Comparison of ENCODE assay signal across 8 mouse cellular contexts in genomic region chr9:44604779-44605615, GRCm38 (mm10). TPM values are rescaled to one million over a fixed set of nuclear protein-coding genes. Genes with fewer than 3 reads are reported as not detected.
DNase-seq lines count a peak whose midpoint lies in the region; ATAC-seq and TF ChIP-seq lines count a peak whose summit lies in the region.

Gene Ddx6, plus strand, starts transcription at chr9:44604892.

- no peaks in the 10 kb centered on the region for H3K27me3 ChIP-seq in ES-Bruce4 (ENCODE audit: control insufficient read depth, insufficient read depth, low read length, poor library complexity, severe bottlenecking)
- H3K27me3 ChIP-seq in forebrain, embryonic 14.5 days (replicated peaks; ENCODE audit: control insufficient read depth, insufficient read depth, low read length): no peaks in the 10 kb centered on the region
- no peaks in the 10 kb centered on the region for H3K27me3 ChIP-seq in liver, postnatal 0 days (ENCODE audit: insufficient read depth, low read length)
- H3K27me3 ChIP-seq in neural tube, embryonic 13.5 days: no peaks in the 10 kb centered on the region

- no peak for TF ChIP-seq CTCF in ES-Bruce4 (IDR thresholded peaks at IDR 0.05; ENCODE audit: low read depth, low read length)
- TF ChIP-seq CTCF in liver, postnatal 0 days (IDR thresholded peaks at IDR 0.05; ENCODE audit: low read depth): no peak

- intact Hi-C loops in heart, postnatal 10 days (cut with DNase I): loop anchor here (2.0 kb wide), 1 partner anchor 94 kb away; no protein-coding TSS in a partner anchor

- no peak for TF ChIP-seq EP300 in ES-Bruce4 (IDR thresholded peaks at IDR 0.05; ENCODE audit: insufficient read depth, low read depth, low read length)
- TF ChIP-seq EP300 in liver, postnatal 0 days (IDR thresholded peaks at IDR 0.05; ENCODE audit: low read depth): no peak

- H3K4me3 ChIP-seq in ES-Bruce4 (ENCODE audit: low read depth, low read length): peak within 1 kb of the TSS; percentile 81
- H3K4me3 ChIP-seq in forebrain, embryonic 14.5 days (ENCODE audit: low read depth, low read length): peak within 1 kb of the TSS; percentile 98
- peak within 1 kb of the TSS; percentile 99 for H3K4me3 ChIP-seq in liver, postnatal 0 days (ENCODE audit: low read depth, low read length)
- H3K4me3 ChIP-seq in neural tube, embryonic 13.5 days: peak within 1 kb of the TSS; percentile 96

- TF ChIP-seq POLR2A in ES-Bruce4 (IDR thresholded peaks at IDR 0.05; ENCODE audit: insufficient read depth, low read length): no peak

- peak within 1 kb of the TSS; percentile 96 for H3K4me2 ChIP-seq in forebrain, embryonic 14.5 days (ENCODE audit: low read length)
- H3K4me2 ChIP-seq in liver, postnatal 0 days (ENCODE audit: low read depth, low read length): peak within 1 kb of the TSS; percentile 74
- H3K4me2 ChIP-seq in neural tube, embryonic 13.5 days: peak within 1 kb of the TSS; percentile 87

- ATAC-seq in cerebellum, adult (ENCODE audit: insufficient number of reproducible peaks, low FRiP score, low TSS enrichment): peak; percentile 73
- peak; percentile 63 for ATAC-seq in forebrain, embryonic 14.5 days
- peak; percentile 75 for ATAC-seq in liver, postnatal 0 days
- ATAC-seq in neural tube, embryonic 13.5 days (ENCODE audit: low read depth): peak; percentile 76

- DNase-seq in forebrain, embryonic 14.5 days (ENCODE audit: low spot score): peak; percentile 81
- DNase-seq in heart, postnatal 10 days: peak; percentile 80 to 85
- no peak for DNase-seq in large intestine, adult 2 months (ENCODE audit: low read depth, low spot score)
- DNase-seq in liver, postnatal 0 days: no peak
- peak; percentile 85 for DNase-seq in testis, postnatal 10 days (ENCODE audit: low spot score)

- under 1% methylated on average over 65 of the region's 80 CpGs for WGBS in forebrain, embryonic 14.5 days
- WGBS in large intestine, adult 2 months: under 1% methylated on average over 77 of the region's 80 CpGs
- under 1% methylated on average over 62 of the region's 80 CpGs for WGBS in liver, postnatal 0 days (ENCODE audit: insufficient replicate concordance)
- WGBS in neural tube, embryonic 13.5 days: under 1% methylated on average over 60 of the region's 80 CpGs

- peaks cover 26% of the 10 kb centered on the region for H3K36me3 ChIP-seq in ES-Bruce4 (ENCODE audit: control insufficient read depth, insufficient read depth, low read length, poor library complexity, severe bottlenecking)
- H3K36me3 ChIP-seq in forebrain, embryonic 14.5 days (ENCODE audit: control insufficient read depth, insufficient read depth, low read length): peaks cover 26% of the 10 kb centered on the region
- H3K36me3 ChIP-seq in liver, postnatal 0 days (replicated peaks; ENCODE audit: insufficient read depth, low read length): peaks cover 23% of the 10 kb centered on the region
- peaks cover 29% of the 10 kb centered on the region for H3K36me3 ChIP-seq in neural tube, embryonic 13.5 days

- H3K9me3 ChIP-seq in ES-Bruce4 (replicated peaks; ENCODE audit: control insufficient read depth, insufficient read depth, low read length, poor library complexity, severe bottlenecking): no peaks in the 10 kb centered on the region
- H3K9me3 ChIP-seq in forebrain, embryonic 14.5 days (replicated peaks; ENCODE audit: control insufficient read depth, low read length): no peaks in the 10 kb centered on the region
- no peaks in the 10 kb centered on the region for H3K9me3 ChIP-seq in liver, postnatal 0 days (ENCODE audit: low read length)
- H3K9me3 ChIP-seq in neural tube, embryonic 13.5 days: no peaks in the 10 kb centered on the region

- H3K27ac ChIP-seq in ES-Bruce4 (ENCODE audit: insufficient read depth, low read length): peak within 1 kb of the TSS; percentile 86
- peak within 1 kb of the TSS; percentile 99 for H3K27ac ChIP-seq in forebrain, embryonic 14.5 days (ENCODE audit: low read depth, low read length)
- H3K27ac ChIP-seq in liver, postnatal 0 days (ENCODE audit: low read depth): peak within 1 kb of the TSS; percentile 100
- peak within 1 kb of the TSS; percentile 100 for H3K27ac ChIP-seq in neural tube, embryonic 13.5 days (replicated peaks)

- H3K4me1 ChIP-seq in ES-Bruce4 (ENCODE audit: control insufficient read depth, insufficient read depth, low read length): peaks cover 1% of the 10 kb centered on the region
- peaks cover 28% of the 10 kb centered on the region for H3K4me1 ChIP-seq in forebrain, embryonic 14.5 days (ENCODE audit: control insufficient read depth, insufficient read depth, low read length)
- H3K4me1 ChIP-seq in liver, postnatal 0 days (ENCODE audit: insufficient read depth): peaks cover 21% of the 10 kb centered on the region
- H3K4me1 ChIP-seq in neural tube, embryonic 13.5 days (replicated peaks): peaks cover 52% of the 10 kb centered on the region

- H3K9ac ChIP-seq in ES-Bruce4 (ENCODE audit: low read depth, poor library complexity, severe bottlenecking): peak within 1 kb of the TSS; percentile 99
- H3K9ac ChIP-seq in forebrain, embryonic 14.5 days (ENCODE audit: low read length): peak within 1 kb of the TSS; percentile 100
- H3K9ac ChIP-seq in liver, postnatal 0 days (replicated peaks): peak within 1 kb of the TSS; percentile 100
- peak within 1 kb of the TSS; percentile 100 for H3K9ac ChIP-seq in neural tube, embryonic 13.5 days

RNA-seq across cellular contexts. Expression of gene Ddx6, which starts in this region (rescaled TPM):
- 165 and 176 TPM in 2 replicates for polyA plus RNA-seq in ES-Bruce4 (2011; ENCODE audit: insufficient read depth, insufficient read length, low read depth, missing spikeins)
- polyA plus RNA-seq in forebrain, embryonic 14.5 days (2014; fragmentation: Nextera tagmentation; extraction: Ambion mirVana): 21.1 and 29.6 TPM in 2 replicates
- total RNA-seq in heart, postnatal 10 days (2021): 100 to 1,000 TPM in 1 of 2 experiments, 10 to 100 TPM in 1; 96.2 to 104 TPM
- polyA plus RNA-seq in large intestine, adult 2 months (2012; rRNA removed): 10.8 and 17.3 TPM in 2 replicates
- 5.3 and 6.3 TPM in 2 replicates for polyA plus RNA-seq in liver, postnatal 0 days (2015; fragmentation: Nextera tagmentation; extraction: Ambion mirVana)
- 15.7 and 17.9 TPM in 2 replicates for polyA plus RNA-seq in neural tube, embryonic 13.5 days (2015; fragmentation: Nextera tagmentation; extraction: Ambion mirVana)

Comparison
In these comparisons a context has a peak if more than half of its experiments do, and no peak if none do; other contexts are left out.
1. DNase-seq: peak in forebrain, embryonic 14.5 days (single experiment), heart, postnatal 10 days (2 of 2) and testis, postnatal 10 days (single experiment); none in large intestine, adult 2 months (single experiment) and liver, postnatal 0 days (single experiment).
2. Peak in every context shown above with its lines, with median percentiles within 50 percentile points of each other: H3K27ac ChIP-seq, H3K4me3 ChIP-seq, H3K9ac ChIP-seq, ATAC-seq and H3K4me2 ChIP-seq.